Mouse (Mus musculus) lung, embryonic 16.5 days (tissue): ENCODE results near the gene Hsp90ab1. TPM values are rescaled to one million over a fixed set of nuclear protein-coding genes. Genes with fewer than 3 reads are reported as not detected.

ENCODE experiments used
- ATAC-seq: fragments of 200-750 bp; cut with Nextera tagmentation; 2 replicates; pipeline ENCODE4 v1.8.0; 2017; ENCODE audit warnings: low read depth, mild to moderate bottlenecking, moderate library complexity
- H3K27ac ChIP-seq: fragments of 300-500 bp; sonication (generic); 2 replicates; pipeline ENCODE4 v1.5.1; 2014; ENCODE audit warnings: mild to moderate bottlenecking, control low read depth, low read length
- H3K27me3 ChIP-seq: fragments of 300-500 bp; sonication (generic); 2 replicates; pipeline ENCODE4 v1.6.1; 2014; ENCODE audit warnings: low read depth, low read length, mixed read lengths; ENCODE audit not compliant: control insufficient read depth, insufficient read depth
- H3K36me3 ChIP-seq: fragments of 300-500 bp; sonication (generic); 2 replicates; pipeline ENCODE4 v1.6.1; 2014; ENCODE audit warnings: low read length; ENCODE audit not compliant: control insufficient read depth, insufficient read depth
- H3K4me1 ChIP-seq: fragments of 300-500 bp; sonication (generic); replicated peaks from 2 replicates; pipeline ENCODE4 v1.6.1; 2014; ENCODE audit warnings: low read length, mixed read lengths; ENCODE audit not compliant: control insufficient read depth, insufficient read depth
- H3K4me2 ChIP-seq: fragments of 300-500 bp; sonication (generic); 2 replicates; pipeline ENCODE4 v1.6.1; 2014; ENCODE audit warnings: low read depth, low read length, control low read depth
- H3K4me3 ChIP-seq: fragments of 300-500 bp; sonication (generic); 2 replicates; pipeline ENCODE4 v1.5.1; 2014; ENCODE audit warnings: mild to moderate bottlenecking, low read length, control low read depth
- H3K9ac ChIP-seq: fragments of 300-500 bp; sonication (generic); 2 replicates; pipeline ENCODE4 v1.6.1; 2014; ENCODE audit warnings: low read length, control low read depth
- H3K9me3 ChIP-seq: fragments of 300-500 bp; sonication (generic); 2 replicates; pipeline ENCODE4 v1.6.1; 2016; ENCODE audit warnings: low read length; ENCODE audit not compliant: control insufficient read depth
- WGBS: fragments of 180-500 bp; shearing (Covaris S2); extraction: QIAGEN DNeasy Blood & Tissue Kit; methylation state at CpG from one replicate; pipeline ENCODE4 v1.1.7; 2014; 5-methylcytosine and 5-hydroxymethylcytosine counted together
- polyA plus RNA-seq: library from polyadenylated mRNA; unstranded; fragments of >200 nt; fragmentation: Nextera tagmentation; extraction: Ambion mirVana; gene quantifications from 2 replicates; pipeline ENCODE4 v1.2.1, GENCODE M21; 2015

Gene Hsp90ab1
- 1,477 and 1,506 TPM in 2 replicates for polyA plus RNA-seq

- H3K4me1 ChIP-seq, result peaks cover 18% of the 10 kb centered on the region
- under 1% methylated on average over 41 of the region's 41 CpGs for WGBS
- H3K27ac ChIP-seq, result peak within 1 kb of the TSS; percentile 98
- H3K4me3 ChIP-seq, result peak within 1 kb of the TSS; percentile 96
- no peaks in the 10 kb centered on the region for H3K27me3 ChIP-seq
- peak within 1 kb of the TSS; percentile 99 for H3K9ac ChIP-seq
- peaks cover 35% of the 10 kb centered on the region for H3K36me3 ChIP-seq
- peak; percentile 83 for ATAC-seq
- peak within 1 kb of the TSS; percentile 80 for H3K4me2 ChIP-seq
- no peaks in the 10 kb centered on the region for H3K9me3 ChIP-seq
These were observed at the start of gene Hsp90ab1 for GRCm38 (mm10) chr17:45573087-45573779. Gene Hsp90ab1, minus strand, starts transcription at chr17:45573271.

GRCm38 (mm10) chr17:45619386-45620256, 46.5 kb upstream of the Hsp90ab1 start:
- Histone ChIP-seq H3K36me3 (no peaks in the 10 kb centered on the region), H3K4me1 (peaks cover 10% of the 10 kb centered on the region; the same call in 1 of the 2 replicates), H3K27ac (peak overlapping the region; percentile 83), H3K9ac (peak overlapping the region; percentile 46), H3K4me3 (peak overlapping the region; percentile 29), H3K9me3 (no peaks in the 10 kb centered on the region), H3K27me3 (no peaks in the 10 kb centered on the region), H3K4me2 (peak overlapping the region; percentile 29)
- WGBS, result 15% methylated on average over 20 of the region's 20 CpGs
- peak; percentile 72; the same call in 1 of the 2 replicates for ATAC-seq

- Histone ChIP-seq H3K36me3 (no peaks in the 10 kb centered on the region), H3K27me3 (no peaks in the 10 kb centered on the region), H3K4me3 (peak overlapping the region; percentile 29), H3K9ac (peak overlapping the region; percentile 46), H3K4me2 (peak overlapping the region; percentile 29), H3K27ac (peak overlapping the region; percentile 83), H3K9me3 (no peaks in the 10 kb centered on the region), H3K4me1 (peaks cover 10% of the 10 kb centered on the region; the same call in 1 of the 2 replicates)
- peak; percentile 82 for ATAC-seq
- WGBS, result 21% methylated on average over 8 of the region's 8 CpGs
These were observed 45.9 kb upstream of the Hsp90ab1 start for GRCm38 (mm10) chr17:45618941-45619385.

- no peaks in the 10 kb centered on the region for H3K36me3 ChIP-seq
- no peaks in the 10 kb centered on the region for H3K9me3 ChIP-seq
- WGBS, result 86% methylated on average over 6 of the region's 6 CpGs
- H3K27me3 ChIP-seq, result no peaks in the 10 kb centered on the region
- H3K9ac ChIP-seq, result no peak overlapping the region
- H3K4me2 ChIP-seq, result no peak overlapping the region
- no peak overlapping the region for H3K4me3 ChIP-seq
- no peak overlapping the region for H3K27ac ChIP-seq
- no peak for ATAC-seq
- peaks cover 10% of the 10 kb centered on the region; the same call in 1 of the 2 replicates for H3K4me1 ChIP-seq
These were observed 44.6 kb upstream of the Hsp90ab1 start for GRCm38 (mm10) chr17:45617655-45618054.

GRCm38 (mm10) chr17:45616679-45617078, 43.6 kb upstream of the Hsp90ab1 start:
- WGBS, result 78% methylated on average over 3 of the region's 3 CpGs
- no peak for ATAC-seq
- no peak overlapping the region for H3K4me3 ChIP-seq
- H3K4me1 ChIP-seq, result peaks cover 10% of the 10 kb centered on the region; the same call in 1 of the 2 replicates
- no peak overlapping the region for H3K9ac ChIP-seq
- no peaks in the 10 kb centered on the region for H3K9me3 ChIP-seq
- no peaks in the 10 kb centered on the region for H3K27me3 ChIP-seq
- H3K36me3 ChIP-seq, result no peaks in the 10 kb centered on the region
- H3K4me2 ChIP-seq, result no peak overlapping the region
- no peak overlapping the region for H3K27ac ChIP-seq

- WGBS, result 69% methylated on average over 4 of the region's 4 CpGs
- H3K4me1 ChIP-seq, result peaks cover 10% of the 10 kb centered on the region; the same call in 1 of the 2 replicates
- H3K36me3 ChIP-seq, result no peaks in the 10 kb centered on the region
- no peak overlapping the region for H3K9ac ChIP-seq
- H3K4me2 ChIP-seq, result no peak overlapping the region
- no peaks in the 10 kb centered on the region for H3K27me3 ChIP-seq
- no peak overlapping the region for H3K27ac ChIP-seq
- no peaks in the 10 kb centered on the region for H3K9me3 ChIP-seq
- H3K4me3 ChIP-seq, result no peak overlapping the region
- no peak for ATAC-seq
These were observed 43.1 kb upstream of the Hsp90ab1 start for GRCm38 (mm10) chr17:45616046-45616650.

- Histone ChIP-seq H3K4me3 (no peak overlapping the region), H3K4me2 (no peak overlapping the region), H3K36me3 (no peaks in the 10 kb centered on the region), H3K27ac (no peak overlapping the region), H3K9ac (no peak overlapping the region), H3K9me3 (no peaks in the 10 kb centered on the region), H3K4me1 (0 out of 2 replicates have a peak, but pooled peaks cover 5% of the 10 kb centered on the region), H3K27me3 (no peaks in the 10 kb centered on the region)
- 65% methylated on average over 7 of the region's 7 CpGs for WGBS
- ATAC-seq, result no peak
These were observed 39.9 kb upstream of the Hsp90ab1 start for GRCm38 (mm10) chr17:45612921-45613320.

- Histone ChIP-seq H3K27ac (no peak overlapping the region), H3K9ac (no peak overlapping the region), H3K27me3 (no peaks in the 10 kb centered on the region), H3K4me2 (no peak overlapping the region), H3K9me3 (peaks cover 3% of the 10 kb centered on the region; the same call in 1 of the 2 replicates), H3K4me3 (no peak overlapping the region), H3K4me1 (0 out of 2 replicates have a peak, but pooled peaks cover 5% of the 10 kb centered on the region), H3K36me3 (no peaks in the 10 kb centered on the region)
- WGBS, result 67% methylated on average over 8 of the region's 8 CpGs
- ATAC-seq, result no peak
These were observed 38.9 kb upstream of the Hsp90ab1 start for GRCm38 (mm10) chr17:45612008-45612407.
